Mouse (Mus musculus) erythroid progenitor cell, adult 5-6 weeks (primary cell): ENCODE measurements around the gene Tnni1. TPM values are rescaled to one million over a fixed set of nuclear protein-coding genes. Genes with fewer than 3 reads are reported as not detected.

ENCODE experiments used
- ATAC-seq: replicated peaks from 2 replicates; pipeline ENCODE4 v1.8.0; 2016; ENCODE audit warnings: moderate number of reproducible peaks, mild to moderate bottlenecking, moderate TSS enrichment, inconsistent platforms; ENCODE audit not compliant: poor library complexity, low FRiP score, severe bottlenecking
- total RNA-seq, 2 experiments: library from RNA; stranded (forward) in 1 of 2; stranded (reverse) in 1 of 2; fragments of 150-400 nt in 1 of 2; fragments of 186-747, 209-891 nt in 1 of 2; gene quantifications; 2 replicates each; pipeline versions ENCODE4 v1.2.3 to v1.2.4; 2015 to 2017; ENCODE audit warnings: low replicate concordance in 2 of 2

Gene Tnni1
- total RNA-seq, 2 experiments from 2014 or later: not detected

GRCm38 (mm10) chr1:135835716-135836483, 56.7 kb downstream of the Tnni1 start, which contains the start of gene Tnnt2:
Gene Tnnt2, plus strand, starts transcription at chr1:135836354.
- no peak for ATAC-seq

- ATAC-seq: no peak
Observed at GRCm38 (mm10) chr1:135838626-135839025, 59.4 kb downstream of the Tnni1 start.

GRCm38 (mm10) chr1:135839065-135839464, 59.8 kb downstream of the Tnni1 start:
- no peak for ATAC-seq

GRCm38 (mm10) chr1:135840675-135841395, 61.6 kb downstream of the Tnni1 start:
- no peak for ATAC-seq

- no peak for ATAC-seq
Observed at GRCm38 (mm10) chr1:135843519-135844262, 64.5 kb downstream of the Tnni1 start.

GRCm38 (mm10) chr1:135844481-135844880, 65.2 kb downstream of the Tnni1 start:
- ATAC-seq: no peak

GRCm38 (mm10) chr1:135846632-135847031, 67.4 kb downstream of the Tnni1 start:
- no peak for ATAC-seq

- peak; percentile 67; the same call in 1 of the 2 replicates for ATAC-seq
Observed at GRCm38 (mm10) chr1:135847139-135847562, 67.9 kb downstream of the Tnni1 start.

GRCm38 (mm10) chr1:135847611-135848351, 68.5 kb downstream of the Tnni1 start:
- no peak for ATAC-seq

- peak; percentile 61 for ATAC-seq
Observed at GRCm38 (mm10) chr1:135850722-135851512, 71.7 kb downstream of the Tnni1 start.

- no peak for ATAC-seq
Observed at GRCm38 (mm10) chr1:135852044-135852756, 73.0 kb downstream of the Tnni1 start.

- ATAC-seq: no peak
Observed at GRCm38 (mm10) chr1:135853200-135853599, 74.0 kb downstream of the Tnni1 start.

GRCm38 (mm10) chr1:135854591-135855343, 75.5 kb downstream of the Tnni1 start:
- ATAC-seq: no peak

GRCm38 (mm10) chr1:135855344-135855687, 76.1 kb downstream of the Tnni1 start:
- no peak for ATAC-seq

- ATAC-seq: no peak
Observed at GRCm38 (mm10) chr1:135856070-135856469, 76.8 kb downstream of the Tnni1 start.

- ATAC-seq: no peak; the same call in 1 of the 2 replicates
Observed at GRCm38 (mm10) chr1:135857137-135857775, 78.0 kb downstream of the Tnni1 start.

- no peak for ATAC-seq
Observed at GRCm38 (mm10) chr1:135858533-135858932, 79.3 kb downstream of the Tnni1 start.
